Mouse (Mus musculus): ENCODE data around the gene Spef2.
A peak's percentile ranks its signal among the peaks of the same experiment; 100 is the strongest.

Spef2 gene

GRCm38 (mm10) chr15:9548951-9549350 lies 199.7 kb downstream of the Spef2 start:
- no peak for DNase-seq (ENCODE audit: low read depth, low spot score)

- DNase-seq (ENCODE audit: low read depth, low spot score): peak; percentile 57
Measured at GRCm38 (mm10) chr15:9535200-9535599, 213.5 kb downstream of the Spef2 start.

GRCm38 (mm10) chr15:9533356-9533902 lies 215.2 kb downstream of the Spef2 start:
- peak; percentile 78 for DNase-seq (ENCODE audit: low read depth, low spot score)

GRCm38 (mm10) chr15:9530076-9530475 lies 218.6 kb downstream of the Spef2 start, which contains the start of gene Il7r:
Gene Il7r, minus strand, starts transcription at chr15:9530176.
- no peak for DNase-seq (ENCODE audit: low read depth, low spot score)

- peak; percentile 73 for DNase-seq (ENCODE audit: low read depth, low spot score)
Measured at GRCm38 (mm10) chr15:9529646-9530045, 219.0 kb downstream of the Spef2 start.

All from CD4-positive, CD25-positive, alpha-beta regulatory T cell, adult 2 months (primary cell).